Mouse (Mus musculus) midbrain, embryonic 12.5 days (tissue): ENCODE measurements around the gene Nlrp3. TPM values are rescaled to one million over a fixed set of nuclear protein-coding genes. Genes with fewer than 3 reads are reported as not detected.

Experiments
- ATAC-seq: fragments of 200-750 bp; cut with Nextera tagmentation; 2 replicates; pipeline ENCODE4 v1.8.0; 2017; ENCODE audit warnings: low read depth, moderate TSS enrichment, moderate library complexity; ENCODE audit not compliant: low FRiP score
- H3K27ac ChIP-seq: fragments of 300-500 bp; sonication (generic); replicated peaks from 2 replicates; pipeline ENCODE4 v1.5.1; 2016; ENCODE audit warnings: mild to moderate bottlenecking
- H3K27me3 ChIP-seq: fragments of 300-500 bp; sonication (generic); 2 replicates; pipeline ENCODE4 v1.6.1; 2016; ENCODE audit warnings: mild to moderate bottlenecking
- H3K36me3 ChIP-seq: fragments of 300-500 bp; sonication (generic); 2 replicates; pipeline ENCODE4 v1.6.1; 2016
- H3K4me1 ChIP-seq: fragments of 300-500 bp; sonication (generic); 2 replicates; pipeline ENCODE4 v1.6.1; 2016
- H3K4me2 ChIP-seq: fragments of 300-500 bp; sonication (generic); replicated peaks from 2 replicates; pipeline ENCODE4 v1.6.1; 2016; ENCODE audit warnings: mild to moderate bottlenecking, moderate library complexity
- H3K4me3 ChIP-seq: fragments of 300-500 bp; sonication (generic); 2 replicates; pipeline ENCODE4 v1.5.1; 2016; ENCODE audit warnings: mild to moderate bottlenecking
- H3K9ac ChIP-seq: fragments of 300-500 bp; sonication (generic); replicated peaks from 2 replicates; pipeline ENCODE4 v1.6.1; 2016; ENCODE audit warnings: mild to moderate bottlenecking, moderate library complexity
- H3K9me3 ChIP-seq: fragments of 300-500 bp; sonication (generic); 2 replicates; pipeline ENCODE4 v1.6.1; 2016; ENCODE audit warnings: mild to moderate bottlenecking
- WGBS: fragments of 180-500 bp; shearing (Covaris S2); methylation state at CpG from one replicate; pipeline ENCODE4 v1.1.7; 2016; 5-methylcytosine and 5-hydroxymethylcytosine counted together
- polyA plus RNA-seq: library from polyadenylated mRNA; unstranded; fragments of >200 nt; fragmentation: Nextera tagmentation; extraction: Ambion mirVana; gene quantifications from 2 replicates; pipeline ENCODE4 v1.2.1, GENCODE M21; 2016

Gene Nlrp3
- polyA plus RNA-seq, 1 experiment from 2014 or later = 0.18 TPM

- H3K9ac ChIP-seq = no peak overlapping the region
- H3K4me2 ChIP-seq = no peak overlapping the region
- H3K4me1 ChIP-seq = no peaks in the 10 kb centered on the region
- no peaks in the 10 kb centered on the region for H3K9me3 ChIP-seq
- H3K27ac ChIP-seq = no peak overlapping the region
- 0 out of 2 replicates have a peak, but pooled peaks cover 3% of the 10 kb centered on the region for H3K27me3 ChIP-seq
- WGBS = 37% methylated on average over 6 of the region's 6 CpGs
- H3K4me3 ChIP-seq = no peak overlapping the region
- ATAC-seq = no peak
- H3K36me3 ChIP-seq = no peaks in the 10 kb centered on the region
Observed at GRCm38 (mm10) chr11:59584539-59584938, 43.2 kb downstream of the Nlrp3 start.

- Histone ChIP-seq H3K9ac (no peak overlapping the region), H3K9me3 (no peaks in the 10 kb centered on the region), H3K27ac (no peak overlapping the region), H3K4me1 (no peaks in the 10 kb centered on the region), H3K36me3 (no peaks in the 10 kb centered on the region), H3K4me2 (no peak overlapping the region), H3K27me3 (0 out of 2 replicates have a peak, but pooled peaks cover 6% of the 10 kb centered on the region), H3K4me3 (no peak overlapping the region)
- 88% methylated on average over 8 of the region's 8 CpGs for WGBS
- no peak for ATAC-seq
Observed at GRCm38 (mm10) chr11:59589496-59589895, 48.1 kb downstream of the Nlrp3 start.

- H3K27me3 ChIP-seq = 0 out of 2 replicates have a peak, but pooled peaks cover 6% of the 10 kb centered on the region
- H3K4me3 ChIP-seq = no peak within 1 kb of the TSS
- 85% methylated on average over 6 of the region's 6 CpGs for WGBS
- H3K4me1 ChIP-seq = no peaks in the 10 kb centered on the region
- no peak for ATAC-seq
- no peak within 1 kb of the TSS for H3K9ac ChIP-seq
- H3K4me2 ChIP-seq = no peak within 1 kb of the TSS
- no peaks in the 10 kb centered on the region for H3K36me3 ChIP-seq
- no peak within 1 kb of the TSS for H3K27ac ChIP-seq
- H3K9me3 ChIP-seq = no peaks in the 10 kb centered on the region
Observed at GRCm38 (mm10) chr11:59593189-59593588, 51.8 kb downstream of the Nlrp3 start, which contains the start of gene Olfr223. Gene Olfr223 (minus strand): TSS chr11:59593289.

- no peak overlapping the region for H3K4me2 ChIP-seq
- no peak overlapping the region for H3K4me3 ChIP-seq
- no peak overlapping the region for H3K27ac ChIP-seq
- no peaks in the 10 kb centered on the region for H3K9me3 ChIP-seq
- H3K9ac ChIP-seq = no peak overlapping the region
- H3K27me3 ChIP-seq = no peaks in the 10 kb centered on the region
- WGBS = 51% methylated on average over 4 of the region's 4 CpGs
- no peaks in the 10 kb centered on the region for H3K4me1 ChIP-seq
- ATAC-seq = no peak
- no peaks in the 10 kb centered on the region for H3K36me3 ChIP-seq
Observed at GRCm38 (mm10) chr11:59596091-59596490, 54.7 kb downstream of the Nlrp3 start.

- Histone ChIP-seq H3K27me3 (no peaks in the 10 kb centered on the region), H3K4me3 (no peak overlapping the region), H3K9me3 (no peaks in the 10 kb centered on the region), H3K27ac (no peak overlapping the region), H3K36me3 (no peaks in the 10 kb centered on the region), H3K9ac (no peak overlapping the region), H3K4me1 (no peaks in the 10 kb centered on the region), H3K4me2 (no peak overlapping the region)
- 87% methylated on average over 8 of the region's 8 CpGs for WGBS
- ATAC-seq = no peak
Observed at GRCm38 (mm10) chr11:59596950-59597349, 55.6 kb downstream of the Nlrp3 start.

GRCm38 (mm10) chr11:59599211-59599610 lies 57.8 kb downstream of the Nlrp3 start:
- ATAC-seq = no peak
- H3K4me2 ChIP-seq = no peak overlapping the region
- no peak overlapping the region for H3K9ac ChIP-seq
- no peak overlapping the region for H3K4me3 ChIP-seq
- no peaks in the 10 kb centered on the region for H3K9me3 ChIP-seq
- no peak overlapping the region for H3K27ac ChIP-seq
- no peaks in the 10 kb centered on the region for H3K36me3 ChIP-seq
- no peaks in the 10 kb centered on the region for H3K27me3 ChIP-seq
- H3K4me1 ChIP-seq = no peaks in the 10 kb centered on the region
- WGBS = 82% methylated on average over 7 of the region's 7 CpGs

GRCm38 (mm10) chr11:59600872-59601271 lies 59.5 kb downstream of the Nlrp3 start:
- no peaks in the 10 kb centered on the region for H3K27me3 ChIP-seq
- WGBS = 89% methylated on average over 3 of the region's 3 CpGs

GRCm38 (mm10) chr11:59602287-59602686 lies 60.9 kb downstream of the Nlrp3 start:
- no peak for ATAC-seq
- Histone ChIP-seq H3K4me1 (no peaks in the 10 kb centered on the region), H3K36me3 (no peaks in the 10 kb centered on the region), H3K27me3 (no peaks in the 10 kb centered on the region), H3K4me3 (no peak overlapping the region), H3K27ac (no peak overlapping the region), H3K9me3 (no peaks in the 10 kb centered on the region), H3K4me2 (no peak overlapping the region), H3K9ac (no peak overlapping the region)
- 56% methylated on average over 1 of the region's 1 CpGs for WGBS

More at GRCm38 (mm10) chr11:59600872-59601271, 59.5 kb downstream of the Nlrp3 start:
- Histone ChIP-seq H3K9ac (no peak overlapping the region), H3K36me3 (no peaks in the 10 kb centered on the region), H3K4me1 (no peaks in the 10 kb centered on the region), H3K9me3 (no peaks in the 10 kb centered on the region), H3K4me3 (no peak overlapping the region), H3K4me2 (no peak overlapping the region), H3K27ac (no peak overlapping the region)
- no peak for ATAC-seq

- Histone ChIP-seq H3K36me3 (no peaks in the 10 kb centered on the region), H3K4me1 (no peaks in the 10 kb centered on the region), H3K4me2 (no peak overlapping the region), H3K9ac (no peak overlapping the region), H3K9me3 (no peaks in the 10 kb centered on the region), H3K27me3 (no peaks in the 10 kb centered on the region), H3K27ac (no peak overlapping the region), H3K4me3 (no peak overlapping the region)
- no peak for ATAC-seq
- 89% methylated on average over 5 of the region's 5 CpGs for WGBS
Observed at GRCm38 (mm10) chr11:59611646-59612045, 70.3 kb downstream of the Nlrp3 start.

GRCm38 (mm10) chr11:59614120-59614519 lies 72.8 kb downstream of the Nlrp3 start:
- H3K27ac ChIP-seq = no peak overlapping the region
- ATAC-seq = no peak
- H3K4me1 ChIP-seq = no peaks in the 10 kb centered on the region
- no peak overlapping the region for H3K9ac ChIP-seq
- WGBS = 61% methylated on average over 4 of the region's 4 CpGs
- H3K4me2 ChIP-seq = no peak overlapping the region
- H3K4me3 ChIP-seq = no peak overlapping the region
- H3K36me3 ChIP-seq = no peaks in the 10 kb centered on the region
- no peaks in the 10 kb centered on the region for H3K27me3 ChIP-seq
- no peaks in the 10 kb centered on the region for H3K9me3 ChIP-seq

Other genes starting within 250 kb of the Nlrp3 start
- gene Wnt9a, start 234.6 kb upstream of the Nlrp3 start, polyA plus RNA-seq = 7.3 and 8.1 TPM in 2 replicates
- 0.14 TPM in 1 of 2 replicates, not detected in the other for gene Prss38, start 165.9 kb upstream of the Nlrp3 start, polyA plus RNA-seq
- 13.5 and 13.6 TPM in 2 replicates for gene Jmjd4, start 91.5 kb upstream of the Nlrp3 start, polyA plus RNA-seq
- 180 and 189 TPM in 2 replicates for gene Snap47, start 90.4 kb upstream of the Nlrp3 start, polyA plus RNA-seq
- 11.3 and 12.0 TPM in 2 replicates for gene Zfp867, start 69.1 kb upstream of the Nlrp3 start, polyA plus RNA-seq
- gene Zkscan17, start 14.8 kb upstream of the Nlrp3 start, polyA plus RNA-seq = 28.5 and 29.1 TPM in 2 replicates
- not detected in 2 replicates for gene Olfr222, start 34.7 kb downstream of the Nlrp3 start, polyA plus RNA-seq
- not detected in 2 replicates for gene Olfr223, start 51.7 kb downstream of the Nlrp3 start, polyA plus RNA-seq
- 73.0 and 75.6 TPM in 2 replicates for gene Mprip, start 119.7 kb downstream of the Nlrp3 start, polyA plus RNA-seq
- 1.8 and 2.0 TPM in 2 replicates for gene Pld6, start 246.1 kb downstream of the Nlrp3 start, polyA plus RNA-seq